Mouse (Mus musculus): ENCODE measurements at regions not wholly inside any gene's neighbourhood (a gene's known extent, or its start where the extent isn't known, plus 50 kb on each side); places are given as distances from the start of the nearest gene placed in this dataset.

- Histone ChIP-seq H3K27me3 (ENCODE audit: control insufficient read depth, insufficient read depth, low read length) (no peaks in the 10 kb centered on the region), H3K4me3 (ENCODE audit: low read depth, low read length) (no peak overlapping the region), H3K9me3 (replicated peaks; ENCODE audit: control insufficient read depth, low read length) (no peaks in the 10 kb centered on the region), H3K27ac (ENCODE audit: low read depth) (no peak overlapping the region), H3K9ac (replicated peaks; ENCODE audit: low read depth, low read length) (no peak overlapping the region), H3K4me1 (ENCODE audit: control insufficient read depth, insufficient read depth) (no peaks in the 10 kb centered on the region), H3K4me2 (ENCODE audit: low read depth, low read length) (no peak overlapping the region), H3K36me3 (replicated peaks; ENCODE audit: control insufficient read depth, insufficient read depth, low read length) (no peaks in the 10 kb centered on the region)
- no peak for ATAC-seq (ENCODE audit: insufficient read depth, low read depth)
- TF ChIP-seq CTCF (IDR thresholded peaks at IDR 0.05; ENCODE audit: low read depth) (peak; percentile 10), EP300 (IDR thresholded peaks at IDR 0.05; ENCODE audit: low read depth) (no peak)
- DNase-seq (ENCODE audit: low spot score), result no peak
These were observed 594.3 kb downstream of the Epha4 start for GRCm38 (mm10) chr1:76920634-76921033.

- Histone ChIP-seq H3K4me3 (ENCODE audit: low read depth, low read length) (no peak overlapping the region), H3K27me3 (ENCODE audit: control insufficient read depth, insufficient read depth, low read length) (no peaks in the 10 kb centered on the region), H3K9ac (replicated peaks; ENCODE audit: low read depth, low read length) (no peak overlapping the region), H3K4me2 (ENCODE audit: low read depth, low read length) (no peak overlapping the region), H3K9me3 (replicated peaks; ENCODE audit: control insufficient read depth, low read length) (no peaks in the 10 kb centered on the region), H3K4me1 (ENCODE audit: control insufficient read depth, insufficient read depth) (no peaks in the 10 kb centered on the region), H3K27ac (ENCODE audit: low read depth) (no peak overlapping the region), H3K36me3 (replicated peaks; ENCODE audit: control insufficient read depth, insufficient read depth, low read length) (no peaks in the 10 kb centered on the region)
- 84% methylated on average over 5 of the region's 5 CpGs for WGBS
- TF ChIP-seq CTCF (IDR thresholded peaks at IDR 0.05; ENCODE audit: low read depth) (no peak), EP300 (IDR thresholded peaks at IDR 0.05; ENCODE audit: low read depth) (no peak)
- ATAC-seq (ENCODE audit: insufficient read depth, low read depth) (no peak), DNase-seq (ENCODE audit: low spot score) (no peak)
These were observed 587.8 kb downstream of the Epha4 start for GRCm38 (mm10) chr1:76927041-76927440.

GRCm38 (mm10) chr1:76928035-76928434 is 586.9 kb downstream of the Epha4 start:
- Histone ChIP-seq H3K4me2 (ENCODE audit: low read depth, low read length) (no peak overlapping the region), H3K9me3 (replicated peaks; ENCODE audit: control insufficient read depth, low read length) (no peaks in the 10 kb centered on the region), H3K4me1 (ENCODE audit: control insufficient read depth, insufficient read depth) (no peaks in the 10 kb centered on the region), H3K4me3 (ENCODE audit: low read depth, low read length) (no peak overlapping the region), H3K36me3 (replicated peaks; ENCODE audit: control insufficient read depth, insufficient read depth, low read length) (no peaks in the 10 kb centered on the region), H3K9ac (replicated peaks; ENCODE audit: low read depth, low read length) (no peak overlapping the region), H3K27me3 (ENCODE audit: control insufficient read depth, insufficient read depth, low read length) (no peaks in the 10 kb centered on the region), H3K27ac (ENCODE audit: low read depth) (no peak overlapping the region)
- DNase-seq (ENCODE audit: low spot score) (no peak), ATAC-seq (ENCODE audit: insufficient read depth, low read depth) (no peak)
- TF ChIP-seq CTCF (IDR thresholded peaks at IDR 0.05; ENCODE audit: low read depth) (no peak), EP300 (IDR thresholded peaks at IDR 0.05; ENCODE audit: low read depth) (no peak)
- 85% methylated on average over 2 of the region's 2 CpGs for WGBS

- ATAC-seq (ENCODE audit: insufficient read depth, low read depth) (no peak), DNase-seq (ENCODE audit: low spot score) (no peak)
- Histone ChIP-seq H3K4me2 (ENCODE audit: low read depth, low read length) (no peak overlapping the region), H3K9me3 (replicated peaks; ENCODE audit: control insufficient read depth, low read length) (no peaks in the 10 kb centered on the region), H3K27me3 (ENCODE audit: control insufficient read depth, insufficient read depth, low read length) (no peaks in the 10 kb centered on the region), H3K4me1 (ENCODE audit: control insufficient read depth, insufficient read depth) (no peaks in the 10 kb centered on the region), H3K4me3 (ENCODE audit: low read depth, low read length) (no peak overlapping the region), H3K9ac (replicated peaks; ENCODE audit: low read depth, low read length) (no peak overlapping the region), H3K36me3 (replicated peaks; ENCODE audit: control insufficient read depth, insufficient read depth, low read length) (no peaks in the 10 kb centered on the region), H3K27ac (ENCODE audit: low read depth) (no peak overlapping the region)
- no peak for TF ChIP-seq EP300 (IDR thresholded peaks at IDR 0.05; ENCODE audit: low read depth)
- no peak for TF ChIP-seq CTCF (IDR thresholded peaks at IDR 0.05; ENCODE audit: low read depth)
- 70% methylated on average over 4 of the region's 4 CpGs for WGBS
These were observed 581.4 kb downstream of the Epha4 start for GRCm38 (mm10) chr1:76933460-76933859.

GRCm38 (mm10) chr1:76942730-76943129 is 572.2 kb downstream of the Epha4 start:
- H3K9ac ChIP-seq (replicated peaks; ENCODE audit: low read depth, low read length), result no peak overlapping the region
- no peaks in the 10 kb centered on the region for H3K36me3 ChIP-seq (replicated peaks; ENCODE audit: control insufficient read depth, insufficient read depth, low read length)
- peak overlapping the region; percentile 72 for H3K27ac ChIP-seq (ENCODE audit: low read depth)
- H3K4me2 ChIP-seq (ENCODE audit: low read depth, low read length), result no peak overlapping the region
- 16% methylated on average over 3 of the region's 3 CpGs for WGBS
- H3K4me3 ChIP-seq (ENCODE audit: low read depth, low read length), result no peak overlapping the region
- H3K4me1 ChIP-seq (ENCODE audit: control insufficient read depth, insufficient read depth), result peaks cover 13% of the 10 kb centered on the region
- ATAC-seq (ENCODE audit: insufficient read depth, low read depth), result peak; percentile 36; the same call in 1 of the 2 replicates
- DNase-seq (ENCODE audit: low spot score), result peak; percentile 40
- no peaks in the 10 kb centered on the region for H3K9me3 ChIP-seq (replicated peaks; ENCODE audit: control insufficient read depth, low read length)
- H3K27me3 ChIP-seq (ENCODE audit: control insufficient read depth, insufficient read depth, low read length), result no peaks in the 10 kb centered on the region
- TF ChIP-seq EP300 (IDR thresholded peaks at IDR 0.05; ENCODE audit: low read depth) (no peak), CTCF (IDR thresholded peaks at IDR 0.05; ENCODE audit: low read depth) (no peak)

- no peak overlapping the region for H3K27ac ChIP-seq (ENCODE audit: low read depth)
- no peak overlapping the region for H3K9ac ChIP-seq (replicated peaks; ENCODE audit: low read depth, low read length)
- TF ChIP-seq CTCF (IDR thresholded peaks at IDR 0.05; ENCODE audit: low read depth) (no peak), EP300 (IDR thresholded peaks at IDR 0.05; ENCODE audit: low read depth) (no peak)
- DNase-seq (ENCODE audit: low spot score), result no peak
- no peak overlapping the region for H3K4me2 ChIP-seq (ENCODE audit: low read depth, low read length)
- 60% methylated on average over 4 of the region's 4 CpGs for WGBS
- H3K4me3 ChIP-seq (ENCODE audit: low read depth, low read length), result no peak overlapping the region
- ATAC-seq (ENCODE audit: insufficient read depth, low read depth), result no peak
- H3K36me3 ChIP-seq (replicated peaks; ENCODE audit: control insufficient read depth, insufficient read depth, low read length), result no peaks in the 10 kb centered on the region
- H3K27me3 ChIP-seq (ENCODE audit: control insufficient read depth, insufficient read depth, low read length), result no peaks in the 10 kb centered on the region
- no peaks in the 10 kb centered on the region for H3K9me3 ChIP-seq (replicated peaks; ENCODE audit: control insufficient read depth, low read length)
- peaks cover 13% of the 10 kb centered on the region for H3K4me1 ChIP-seq (ENCODE audit: control insufficient read depth, insufficient read depth)
These were observed 570.8 kb downstream of the Epha4 start for GRCm38 (mm10) chr1:76944046-76944445.

Measured in heart, postnatal 0 days (tissue).